Mouse (Mus musculus) liver (tissue): ENCODE measurements around the gene Zdhhc12.
A peak's percentile ranks its signal among the peaks of the same experiment; 100 is the strongest.
"Not testable (repeated sequence)": the region's sequence is repeated elsewhere in the genome, so short reads cannot be mapped to it uniquely, and the experiment has no call there.

ENCODE experiments used
- DNase-seq: peaks from one replicate; pipeline ENCODE4 v3.0.0-alpha.2; 2020; ENCODE audit warnings: mixed read lengths

Gene Zdhhc12

GRCm38 (mm10) chr2:30093471-30094207 is at the start of gene Zdhhc12:
Gene Zdhhc12, minus strand, starts transcription at chr2:30093648.
- peak; percentile 99 for DNase-seq

- DNase-seq, result not testable (repeated sequence)
Measured at GRCm38 (mm10) chr2:30140021-30140420, 46.6 kb upstream of the Zdhhc12 start.

GRCm38 (mm10) chr2:30136458-30136857 is 43.0 kb upstream of the Zdhhc12 start:
- peak; percentile 37 for DNase-seq

GRCm38 (mm10) chr2:30134928-30135620 is 41.6 kb upstream of the Zdhhc12 start:
- no peak for DNase-seq

- DNase-seq, result no peak
Measured at GRCm38 (mm10) chr2:30134378-30134711, 40.9 kb upstream of the Zdhhc12 start.

- peak; percentile 97 for DNase-seq
Measured at GRCm38 (mm10) chr2:30133613-30134377, 40.3 kb upstream of the Zdhhc12 start, which contains the start of gene Tbc1d13. Gene Tbc1d13, plus strand, starts transcription at chr2:30133746.

- peak; percentile 23 for DNase-seq
Measured at GRCm38 (mm10) chr2:30132801-30133612, 39.6 kb upstream of the Zdhhc12 start.

GRCm38 (mm10) chr2:30131240-30131639 is 37.8 kb upstream of the Zdhhc12 start:
- not testable (repeated sequence) for DNase-seq

GRCm38 (mm10) chr2:30130156-30130555 is 36.7 kb upstream of the Zdhhc12 start:
- no peak for DNase-seq

GRCm38 (mm10) chr2:30128789-30129188 is 35.3 kb upstream of the Zdhhc12 start:
- DNase-seq, result no peak

GRCm38 (mm10) chr2:30124472-30125274 is 31.2 kb upstream of the Zdhhc12 start, which contains the start of gene Zer1:
Gene Zer1, minus strand, starts transcription at chr2:30124585.
- DNase-seq, result peak; percentile 95

GRCm38 (mm10) chr2:30123729-30124471 is 30.5 kb upstream of the Zdhhc12 start:
- no peak for DNase-seq

- DNase-seq, result no peak
Measured at GRCm38 (mm10) chr2:30122766-30123165, 29.3 kb upstream of the Zdhhc12 start.

- DNase-seq, result no peak
Measured at GRCm38 (mm10) chr2:30120269-30120668, 26.8 kb upstream of the Zdhhc12 start.

GRCm38 (mm10) chr2:30119641-30120051 is 26.2 kb upstream of the Zdhhc12 start:
- DNase-seq, result no peak

GRCm38 (mm10) chr2:30112564-30112963 is 19.1 kb upstream of the Zdhhc12 start:
- no peak for DNase-seq

- DNase-seq, result peak; percentile 53
Measured at GRCm38 (mm10) chr2:30111500-30111899, 18.1 kb upstream of the Zdhhc12 start.

GRCm38 (mm10) chr2:30108260-30108659 is 14.8 kb upstream of the Zdhhc12 start:
- DNase-seq, result no peak

GRCm38 (mm10) chr2:30107646-30108045 is 14.2 kb upstream of the Zdhhc12 start:
- no peak for DNase-seq

- peak; percentile 67 for DNase-seq
Measured at GRCm38 (mm10) chr2:30106364-30106763, 12.9 kb upstream of the Zdhhc12 start.

- no peak for DNase-seq
Measured at GRCm38 (mm10) chr2:30100214-30100613, 6.8 kb upstream of the Zdhhc12 start.
